Mouse (Mus musculus): ENCODE data around the gene Rnf149. TPM values are rescaled to one million over a fixed set of nuclear protein-coding genes. Genes with fewer than 3 reads are reported as not detected.

The Rnf149 gene
- polyA plus RNA-seq, 1 experiment = not detected

- 79% methylated on average over 10 of the region's 10 CpGs for WGBS
- peaks cover 14% of the 10 kb centered on the region for H3K4me1 ChIP-seq (ENCODE audit: control insufficient read depth, insufficient read depth, low read length)
- no peak overlapping the region for H3K27ac ChIP-seq (ENCODE audit: insufficient read depth, low read depth, low read length)
- H3K4me3 ChIP-seq (ENCODE audit: insufficient read depth, low read depth, low read length) = no peak overlapping the region
- no peak for TF ChIP-seq CTCF (IDR thresholded peaks at IDR 0.05; ENCODE audit: insufficient read depth, low read depth, low read length)
- TF ChIP-seq POLR2A (IDR thresholded peaks at IDR 0.05; ENCODE audit: insufficient read depth, low read depth, low read length) = no peak
Observed at GRCm38 (mm10) chr1:39537631-39538380, 39.4 kb downstream of the Rnf149 start.

GRCm38 (mm10) chr1:39536701-39537100, 40.5 kb downstream of the Rnf149 start:
- TF ChIP-seq POLR2A (IDR thresholded peaks at IDR 0.05; ENCODE audit: insufficient read depth, low read depth, low read length) = no peak
- WGBS = 26% methylated on average over 7 of the region's 7 CpGs
- H3K4me3 ChIP-seq (ENCODE audit: insufficient read depth, low read depth, low read length) = peak overlapping the region; percentile 18; the same call in 1 of the 2 replicates
- no peak overlapping the region for H3K27ac ChIP-seq (ENCODE audit: insufficient read depth, low read depth, low read length)
- H3K4me1 ChIP-seq (ENCODE audit: control insufficient read depth, insufficient read depth, low read length) = peaks cover 14% of the 10 kb centered on the region

- Histone ChIP-seq H3K4me1 (ENCODE audit: control insufficient read depth, insufficient read depth, low read length) (peaks cover 14% of the 10 kb centered on the region), H3K4me3 (ENCODE audit: insufficient read depth, low read depth, low read length) (peak overlapping the region; percentile 61), H3K27ac (ENCODE audit: insufficient read depth, low read depth, low read length) (peak overlapping the region; percentile 65)
- under 1% methylated on average over 100 of the region's 100 CpGs for WGBS
- no peak for TF ChIP-seq CTCF (IDR thresholded peaks at IDR 0.05; ENCODE audit: insufficient read depth, low read depth, low read length)
- TF ChIP-seq POLR2A (IDR thresholded peaks at IDR 0.05; ENCODE audit: insufficient read depth, low read depth, low read length) = peak; percentile 86
Observed at GRCm38 (mm10) chr1:39535515-39536311, 41.5 kb downstream of the Rnf149 start.

- TF ChIP-seq POLR2A (IDR thresholded peaks at IDR 0.05; ENCODE audit: insufficient read depth, low read depth, low read length) (no peak), CTCF (IDR thresholded peaks at IDR 0.05; ENCODE audit: insufficient read depth, low read depth, low read length) (no peak)
- Histone ChIP-seq H3K27ac (ENCODE audit: insufficient read depth, low read depth, low read length) (peak within 1 kb of the TSS; percentile 65), H3K4me3 (ENCODE audit: insufficient read depth, low read depth, low read length) (peak within 1 kb of the TSS; percentile 61), H3K4me1 (ENCODE audit: control insufficient read depth, insufficient read depth, low read length) (peaks cover 14% of the 10 kb centered on the region)
- WGBS = 29% methylated on average over 13 of the region's 13 CpGs
Observed at GRCm38 (mm10) chr1:39534831-39535230, 42.4 kb downstream of the Rnf149 start, which contains the start of gene Cnot11. TSS of gene Cnot11 (plus strand) at chr1:39534992.

- Histone ChIP-seq H3K4me3 (ENCODE audit: insufficient read depth, low read depth, low read length) (no peak overlapping the region), H3K4me1 (ENCODE audit: control insufficient read depth, insufficient read depth, low read length) (peaks cover 14% of the 10 kb centered on the region), H3K27ac (ENCODE audit: insufficient read depth, low read depth, low read length) (no peak overlapping the region)
- WGBS = 38% methylated on average over 3 of the region's 3 CpGs
- TF ChIP-seq POLR2A (IDR thresholded peaks at IDR 0.05; ENCODE audit: insufficient read depth, low read depth, low read length) = no peak
- TF ChIP-seq CTCF (IDR thresholded peaks at IDR 0.05; ENCODE audit: insufficient read depth, low read depth, low read length) = no peak
Observed at GRCm38 (mm10) chr1:39533917-39534316, 43.3 kb downstream of the Rnf149 start.

GRCm38 (mm10) chr1:39531036-39531435, 46.2 kb downstream of the Rnf149 start:
- 79% methylated on average over 4 of the region's 4 CpGs for WGBS
- TF ChIP-seq CTCF (IDR thresholded peaks at IDR 0.05; ENCODE audit: insufficient read depth, low read depth, low read length) = no peak
- TF ChIP-seq POLR2A (IDR thresholded peaks at IDR 0.05; ENCODE audit: insufficient read depth, low read depth, low read length) = no peak
- Histone ChIP-seq H3K4me1 (ENCODE audit: control insufficient read depth, insufficient read depth, low read length) (peaks cover 4% of the 10 kb centered on the region; the same call in 1 of the 2 replicates), H3K4me3 (ENCODE audit: insufficient read depth, low read depth, low read length) (no peak overlapping the region), H3K27ac (ENCODE audit: insufficient read depth, low read depth, low read length) (no peak overlapping the region)

- WGBS = 35% methylated on average over 13 of the region's 13 CpGs
Observed at GRCm38 (mm10) chr1:39530258-39530943, 46.8 kb downstream of the Rnf149 start.

GRCm38 (mm10) chr1:39528319-39528718, 48.9 kb downstream of the Rnf149 start:
- no peak overlapping the region for H3K27ac ChIP-seq (ENCODE audit: insufficient read depth, low read depth, low read length)
- H3K4me1 ChIP-seq (ENCODE audit: control insufficient read depth, insufficient read depth, low read length) = no peaks in the 10 kb centered on the region
- 60% methylated on average over 6 of the region's 6 CpGs for WGBS
- no peak overlapping the region for H3K4me3 ChIP-seq (ENCODE audit: insufficient read depth, low read depth, low read length)
- no peak for TF ChIP-seq POLR2A (IDR thresholded peaks at IDR 0.05; ENCODE audit: insufficient read depth, low read depth, low read length)
- no peak for TF ChIP-seq CTCF (IDR thresholded peaks at IDR 0.05; ENCODE audit: insufficient read depth, low read depth, low read length)

More at GRCm38 (mm10) chr1:39530258-39530943, 46.8 kb downstream of the Rnf149 start:
- no peak overlapping the region for H3K27ac ChIP-seq (ENCODE audit: insufficient read depth, low read depth, low read length)
- TF ChIP-seq CTCF (IDR thresholded peaks at IDR 0.05; ENCODE audit: insufficient read depth, low read depth, low read length) (no peak), POLR2A (IDR thresholded peaks at IDR 0.05; ENCODE audit: insufficient read depth, low read depth, low read length) (no peak)
- H3K4me3 ChIP-seq (ENCODE audit: insufficient read depth, low read depth, low read length) = no peak overlapping the region
- peaks cover 4% of the 10 kb centered on the region; the same call in 1 of the 2 replicates for H3K4me1 ChIP-seq (ENCODE audit: control insufficient read depth, insufficient read depth, low read length)
